Mouse (Mus musculus): ENCODE results near the gene Mgat5b. TPM values are rescaled to one million over a fixed set of nuclear protein-coding genes. Genes with fewer than 3 reads are reported as not detected.

Mgat5b gene
- polyA plus RNA-seq, 1 experiment from 2014 or later: 24.2 TPM

- no peak overlapping the region for H3K4me2 ChIP-seq (ENCODE audit: low read length)
- H3K27me3 ChIP-seq (ENCODE audit: control insufficient read depth, insufficient read depth, low read length): no peaks in the 10 kb centered on the region
- H3K36me3 ChIP-seq (ENCODE audit: control insufficient read depth, insufficient read depth, low read length): peaks cover 64% of the 10 kb centered on the region
- H3K27ac ChIP-seq (replicated peaks; ENCODE audit: low read depth, low read length): no peak overlapping the region
- ATAC-seq (ENCODE audit: low FRiP score, low TSS enrichment): no peak
- 89% methylated on average over 7 of the region's 7 CpGs for WGBS
- H3K4me1 ChIP-seq (ENCODE audit: control insufficient read depth, insufficient read depth, low read length): no peaks in the 10 kb centered on the region
- no peak for DNase-seq
- no peaks in the 10 kb centered on the region for H3K9me3 ChIP-seq (ENCODE audit: control insufficient read depth, low read length)
- no peak overlapping the region for H3K4me3 ChIP-seq (replicated peaks; ENCODE audit: low read depth, low read length)
- H3K9ac ChIP-seq (replicated peaks; ENCODE audit: low read length): no peak overlapping the region
Measured at GRCm38 (mm10) chr11:116974341-116974740, 55.7 kb downstream of the Mgat5b start.

- peak; percentile 71 for DNase-seq
- peaks cover 4% of the 10 kb centered on the region for H3K4me1 ChIP-seq (ENCODE audit: control insufficient read depth, insufficient read depth, low read length)
- H3K27me3 ChIP-seq (ENCODE audit: control insufficient read depth, insufficient read depth, low read length): no peaks in the 10 kb centered on the region
- WGBS: 40% methylated on average over 5 of the region's 5 CpGs
- H3K4me3 ChIP-seq (replicated peaks; ENCODE audit: low read depth, low read length): no peak overlapping the region
- H3K9me3 ChIP-seq (ENCODE audit: control insufficient read depth, low read length): no peaks in the 10 kb centered on the region
- peaks cover 77% of the 10 kb centered on the region for H3K36me3 ChIP-seq (ENCODE audit: control insufficient read depth, insufficient read depth, low read length)
- H3K9ac ChIP-seq (replicated peaks; ENCODE audit: low read length): no peak overlapping the region
- no peak for ATAC-seq (ENCODE audit: low FRiP score, low TSS enrichment)
- H3K4me2 ChIP-seq (ENCODE audit: low read length): no peak overlapping the region
- 0 out of 2 replicates have a peak overlapping the region, but pooled peaks have one; percentile 58 for H3K27ac ChIP-seq (replicated peaks; ENCODE audit: low read depth, low read length)
Measured at GRCm38 (mm10) chr11:116980313-116980712, 61.6 kb downstream of the Mgat5b start.

- Histone ChIP-seq H3K4me3 (replicated peaks; ENCODE audit: low read depth, low read length) (no peak overlapping the region), H3K9ac (replicated peaks; ENCODE audit: low read length) (no peak overlapping the region), H3K9me3 (ENCODE audit: control insufficient read depth, low read length) (no peaks in the 10 kb centered on the region), H3K36me3 (ENCODE audit: control insufficient read depth, insufficient read depth, low read length) (peaks cover 76% of the 10 kb centered on the region), H3K27ac (replicated peaks; ENCODE audit: low read depth, low read length) (no peak overlapping the region), H3K27me3 (ENCODE audit: control insufficient read depth, insufficient read depth, low read length) (no peaks in the 10 kb centered on the region), H3K4me1 (ENCODE audit: control insufficient read depth, insufficient read depth, low read length) (peaks cover 6% of the 10 kb centered on the region), H3K4me2 (ENCODE audit: low read length) (no peak overlapping the region)
- ATAC-seq (ENCODE audit: low FRiP score, low TSS enrichment) (no peak), DNase-seq (no peak)
- 59% methylated on average over 4 of the region's 4 CpGs for WGBS
Measured at GRCm38 (mm10) chr11:116982543-116982942, 63.9 kb downstream of the Mgat5b start.

- no peaks in the 10 kb centered on the region for H3K9me3 ChIP-seq (ENCODE audit: control insufficient read depth, low read length)
Measured at GRCm38 (mm10) chr11:116985504-116986385, 67.1 kb downstream of the Mgat5b start.

GRCm38 (mm10) chr11:116988131-116988530 lies 69.5 kb downstream of the Mgat5b start:
- Histone ChIP-seq H3K27me3 (ENCODE audit: control insufficient read depth, insufficient read depth, low read length) (no peaks in the 10 kb centered on the region), H3K36me3 (ENCODE audit: control insufficient read depth, insufficient read depth, low read length) (peaks cover 37% of the 10 kb centered on the region), H3K4me3 (replicated peaks; ENCODE audit: low read depth, low read length) (no peak overlapping the region), H3K4me2 (ENCODE audit: low read length) (no peak overlapping the region), H3K4me1 (ENCODE audit: control insufficient read depth, insufficient read depth, low read length) (0 out of 2 replicates have a peak, but pooled peaks cover 6% of the 10 kb centered on the region), H3K9me3 (ENCODE audit: control insufficient read depth, low read length) (no peaks in the 10 kb centered on the region), H3K27ac (replicated peaks; ENCODE audit: low read depth, low read length) (0 out of 2 replicates have a peak overlapping the region, but pooled peaks have one; percentile 52), H3K9ac (replicated peaks; ENCODE audit: low read length) (no peak overlapping the region)
- ATAC-seq (ENCODE audit: low FRiP score, low TSS enrichment) (no peak), DNase-seq (peak; percentile 69)
- whole genome bisulfite sequencing: 27% methylated on average over 8 of the region's 8 CpGs

More at GRCm38 (mm10) chr11:116985504-116986385, 67.1 kb downstream of the Mgat5b start:
- H3K4me2 ChIP-seq (ENCODE audit: low read length): no peak overlapping the region
- peaks cover 6% of the 10 kb centered on the region; the same call in 1 of the 2 replicates for H3K4me1 ChIP-seq (ENCODE audit: control insufficient read depth, insufficient read depth, low read length)
- no peak for DNase-seq
- 85% methylated on average over 15 of the region's 15 CpGs for WGBS
- H3K4me3 ChIP-seq (replicated peaks; ENCODE audit: low read depth, low read length): no peak overlapping the region
- H3K9ac ChIP-seq (replicated peaks; ENCODE audit: low read length): no peak overlapping the region
- H3K27ac ChIP-seq (replicated peaks; ENCODE audit: low read depth, low read length): no peak overlapping the region
- H3K27me3 ChIP-seq (ENCODE audit: control insufficient read depth, insufficient read depth, low read length): no peaks in the 10 kb centered on the region
- ATAC-seq (ENCODE audit: low FRiP score, low TSS enrichment): no peak
- H3K36me3 ChIP-seq (ENCODE audit: control insufficient read depth, insufficient read depth, low read length): peaks cover 53% of the 10 kb centered on the region

- DNase-seq: peak; percentile 42
Measured at GRCm38 (mm10) chr11:116990231-116990630, 71.6 kb downstream of the Mgat5b start.

GRCm38 (mm10) chr11:116991410-116991809 lies 72.7 kb downstream of the Mgat5b start:
- Histone ChIP-seq H3K27ac (replicated peaks; ENCODE audit: low read depth, low read length) (0 out of 2 replicates have a peak overlapping the region, but pooled peaks have one; percentile 32), H3K4me1 (ENCODE audit: control insufficient read depth, insufficient read depth, low read length) (peaks cover 17% of the 10 kb centered on the region)

More at GRCm38 (mm10) chr11:116990231-116990630, 71.6 kb downstream of the Mgat5b start:
- peaks cover 17% of the 10 kb centered on the region for H3K4me1 ChIP-seq (ENCODE audit: control insufficient read depth, insufficient read depth, low read length)
- H3K36me3 ChIP-seq (ENCODE audit: control insufficient read depth, insufficient read depth, low read length): peaks cover 17% of the 10 kb centered on the region
- H3K4me3 ChIP-seq (replicated peaks; ENCODE audit: low read depth, low read length): no peak overlapping the region
- H3K9ac ChIP-seq (replicated peaks; ENCODE audit: low read length): no peak overlapping the region
- H3K4me2 ChIP-seq (ENCODE audit: low read length): no peak overlapping the region
- 61% methylated on average over 7 of the region's 7 CpGs for WGBS
- H3K9me3 ChIP-seq (ENCODE audit: control insufficient read depth, low read length): no peaks in the 10 kb centered on the region
- no peaks in the 10 kb centered on the region for H3K27me3 ChIP-seq (ENCODE audit: control insufficient read depth, insufficient read depth, low read length)
- H3K27ac ChIP-seq (replicated peaks; ENCODE audit: low read depth, low read length): 0 out of 2 replicates have a peak overlapping the region, but pooled peaks have one; percentile 5
- ATAC-seq (ENCODE audit: low FRiP score, low TSS enrichment): no peak

GRCm38 (mm10) chr11:116991964-116992363 lies 73.3 kb downstream of the Mgat5b start:
- H3K27ac ChIP-seq (replicated peaks; ENCODE audit: low read depth, low read length): peak overlapping the region; percentile 32; the same call in 1 of the 2 replicates
- no peak overlapping the region for H3K9ac ChIP-seq (replicated peaks; ENCODE audit: low read length)
- no peak overlapping the region for H3K4me2 ChIP-seq (ENCODE audit: low read length)
- ATAC-seq (ENCODE audit: low FRiP score, low TSS enrichment): no peak
- 86% methylated on average over 6 of the region's 6 CpGs for WGBS
- H3K27me3 ChIP-seq (ENCODE audit: control insufficient read depth, insufficient read depth, low read length): no peaks in the 10 kb centered on the region
- peaks cover 17% of the 10 kb centered on the region for H3K4me1 ChIP-seq (ENCODE audit: control insufficient read depth, insufficient read depth, low read length)
- no peak for DNase-seq
- no peaks in the 10 kb centered on the region for H3K9me3 ChIP-seq (ENCODE audit: control insufficient read depth, low read length)
- H3K36me3 ChIP-seq (ENCODE audit: control insufficient read depth, insufficient read depth, low read length): peaks cover 2% of the 10 kb centered on the region; the same call in 1 of the 2 replicates
- no peak overlapping the region for H3K4me3 ChIP-seq (replicated peaks; ENCODE audit: low read depth, low read length)

More at GRCm38 (mm10) chr11:116991410-116991809, 72.7 kb downstream of the Mgat5b start:
- Histone ChIP-seq H3K27me3 (ENCODE audit: control insufficient read depth, insufficient read depth, low read length) (no peaks in the 10 kb centered on the region), H3K4me2 (ENCODE audit: low read length) (no peak overlapping the region), H3K36me3 (ENCODE audit: control insufficient read depth, insufficient read depth, low read length) (peaks cover 5% of the 10 kb centered on the region), H3K9me3 (ENCODE audit: control insufficient read depth, low read length) (no peaks in the 10 kb centered on the region), H3K4me3 (replicated peaks; ENCODE audit: low read depth, low read length) (no peak overlapping the region), H3K9ac (replicated peaks; ENCODE audit: low read length) (no peak overlapping the region)
- WGBS: 52% methylated on average over 8 of the region's 8 CpGs
- no peak for DNase-seq
- no peak for ATAC-seq (ENCODE audit: low FRiP score, low TSS enrichment)
